Mouse (Mus musculus) testis, adult 2 months (tissue): ENCODE measurements around the gene Lyg1. TPM values are rescaled to one million over a fixed set of nuclear protein-coding genes. Genes with fewer than 3 reads are reported as not detected.

Source experiments
- H3K27ac ChIP-seq: fragments of 200-500 bp; 2 replicates; pipeline ENCODE4 v1.5.1; 2012; ENCODE audit warnings: low read depth, low read length; ENCODE audit not compliant: control insufficient read depth, insufficient read depth
- H3K27me3 ChIP-seq: fragments of 200-500 bp; 2 replicates; pipeline ENCODE4 v1.6.1; 2012; ENCODE audit warnings: mild to moderate bottlenecking, low read length, moderate library complexity; ENCODE audit not compliant: control insufficient read depth, insufficient read depth
- H3K36me3 ChIP-seq: fragments of 200-500 bp; 2 replicates; pipeline ENCODE4 v1.6.1; 2012; ENCODE audit warnings: mild to moderate bottlenecking, low read length; ENCODE audit not compliant: control insufficient read depth, insufficient read depth
- H3K4me1 ChIP-seq: fragments of 200-500 bp; 2 replicates; pipeline ENCODE4 v1.6.1; 2012; ENCODE audit warnings: low read length; ENCODE audit not compliant: control insufficient read depth, insufficient read depth
- H3K4me3 ChIP-seq: fragments of 200-500 bp; 2 replicates; pipeline ENCODE4 v1.5.1; 2012; ENCODE audit warnings: low read depth, mild to moderate bottlenecking, low read length, moderate library complexity, mixed read lengths; ENCODE audit not compliant: control insufficient read depth
- CTCF ChIP-seq: fragments of 200-500 bp; IDR thresholded peaks from 2 replicates; pipeline ENCODE4 v1.5.1; 2012; ENCODE audit warnings: low read depth, mild to moderate bottlenecking, inconsistent platforms, low read length, moderate library complexity; ENCODE audit not compliant: control insufficient read depth, insufficient read depth, insufficient replicate concordance
- POLR2A ChIP-seq: fragments of 200-500 bp; IDR thresholded peaks from 2 replicates; pipeline ENCODE4 v1.6.1; 2012; ENCODE audit warnings: low read depth, mild to moderate bottlenecking, inconsistent platforms, low read length, moderate library complexity; ENCODE audit not compliant: control insufficient read depth
- polyA plus RNA-seq: library from polyadenylated mRNA; depleted of rRNA; stranded (reverse); fragments of >200 nt; gene quantifications from 2 replicates; pipeline ENCODE4 v1.2.3, GENCODE M21; 2012

Gene Lyg1
- polyA plus RNA-seq, 1 experiment = not detected

GRCm38 (mm10) chr1:37971520-37971919 is 14.0 kb upstream of the Lyg1 start:
- TF ChIP-seq CTCF = no peak
- no peak for TF ChIP-seq POLR2A
- Histone ChIP-seq H3K4me3 (no peak overlapping the region), H3K27ac (no peak overlapping the region), H3K27me3 (no peaks in the 10 kb centered on the region), H3K4me1 (no peaks in the 10 kb centered on the region), H3K36me3 (no peaks in the 10 kb centered on the region)

GRCm38 (mm10) chr1:37968746-37969145 is 11.2 kb upstream of the Lyg1 start:
- Histone ChIP-seq H3K4me1 (0 out of 2 replicates have a peak, but pooled peaks cover 2% of the 10 kb centered on the region), H3K27ac (no peak overlapping the region), H3K36me3 (no peaks in the 10 kb centered on the region), H3K4me3 (no peak overlapping the region), H3K27me3 (no peaks in the 10 kb centered on the region)
- TF ChIP-seq CTCF (no peak), POLR2A (no peak)

- no peak overlapping the region for H3K27ac ChIP-seq
- H3K4me3 ChIP-seq = no peak overlapping the region
- TF ChIP-seq CTCF (no peak), POLR2A (no peak)
These were observed 8.0 kb upstream of the Lyg1 start for GRCm38 (mm10) chr1:37965571-37965970.

GRCm38 (mm10) chr1:37959486-37959885 is 1.9 kb upstream of the Lyg1 start:
- TF ChIP-seq POLR2A = no peak
- TF ChIP-seq CTCF = no peak
- Histone ChIP-seq H3K27ac (no peak overlapping the region), H3K4me3 (no peak overlapping the region), H3K4me1 (no peaks in the 10 kb centered on the region), H3K27me3 (no peaks in the 10 kb centered on the region), H3K36me3 (no peaks in the 10 kb centered on the region)

More at GRCm38 (mm10) chr1:37965571-37965970, 8.0 kb upstream of the Lyg1 start:
- Histone ChIP-seq H3K36me3 (no peaks in the 10 kb centered on the region), H3K27me3 (no peaks in the 10 kb centered on the region), H3K4me1 (0 out of 2 replicates have a peak, but pooled peaks cover 2% of the 10 kb centered on the region)

GRCm38 (mm10) chr1:37958516-37958915 is 957 bp upstream of the Lyg1 start:
- no peaks in the 10 kb centered on the region for H3K36me3 ChIP-seq
- no peaks in the 10 kb centered on the region for H3K4me1 ChIP-seq
- TF ChIP-seq POLR2A (no peak), CTCF (no peak)
- no peak overlapping the region for H3K4me3 ChIP-seq
- H3K27ac ChIP-seq = no peak overlapping the region
- H3K27me3 ChIP-seq = no peaks in the 10 kb centered on the region

- Histone ChIP-seq H3K36me3 (no peaks in the 10 kb centered on the region), H3K27me3 (no peaks in the 10 kb centered on the region), H3K4me1 (no peaks in the 10 kb centered on the region), H3K4me3 (no peak overlapping the region), H3K27ac (no peak overlapping the region)
- TF ChIP-seq CTCF = no peak
- no peak for TF ChIP-seq POLR2A
These were observed 698 bp downstream of the Lyg1 start for GRCm38 (mm10) chr1:37956690-37957431.

GRCm38 (mm10) chr1:37955251-37955650 is 2.3 kb downstream of the Lyg1 start:
- no peak overlapping the region for H3K4me3 ChIP-seq
- H3K27me3 ChIP-seq = no peaks in the 10 kb centered on the region
- H3K4me1 ChIP-seq = no peaks in the 10 kb centered on the region
- TF ChIP-seq POLR2A = no peak
- TF ChIP-seq CTCF = no peak
- no peak overlapping the region for H3K27ac ChIP-seq
- H3K36me3 ChIP-seq = no peaks in the 10 kb centered on the region
